Mouse (Mus musculus): Measurements from ENCODE around the gene Derl2. TPM values are rescaled to one million over a fixed set of nuclear protein-coding genes. Genes with fewer than 3 reads are reported as not detected.

The Derl2 gene
- polyA plus RNA-seq (2015; fragmentation: Nextera tagmentation; extraction: Ambion mirVana), result 89.6 and 99.1 TPM in 2 replicates

GRCm38 (mm10) chr11:71019201-71020068 is at the start of gene Derl2, which contains the start of gene Mis12:
TSS of gene Derl2 (minus strand) at chr11:71019841.
TSS of gene Mis12 (plus strand) at chr11:71019611.

DNA sequence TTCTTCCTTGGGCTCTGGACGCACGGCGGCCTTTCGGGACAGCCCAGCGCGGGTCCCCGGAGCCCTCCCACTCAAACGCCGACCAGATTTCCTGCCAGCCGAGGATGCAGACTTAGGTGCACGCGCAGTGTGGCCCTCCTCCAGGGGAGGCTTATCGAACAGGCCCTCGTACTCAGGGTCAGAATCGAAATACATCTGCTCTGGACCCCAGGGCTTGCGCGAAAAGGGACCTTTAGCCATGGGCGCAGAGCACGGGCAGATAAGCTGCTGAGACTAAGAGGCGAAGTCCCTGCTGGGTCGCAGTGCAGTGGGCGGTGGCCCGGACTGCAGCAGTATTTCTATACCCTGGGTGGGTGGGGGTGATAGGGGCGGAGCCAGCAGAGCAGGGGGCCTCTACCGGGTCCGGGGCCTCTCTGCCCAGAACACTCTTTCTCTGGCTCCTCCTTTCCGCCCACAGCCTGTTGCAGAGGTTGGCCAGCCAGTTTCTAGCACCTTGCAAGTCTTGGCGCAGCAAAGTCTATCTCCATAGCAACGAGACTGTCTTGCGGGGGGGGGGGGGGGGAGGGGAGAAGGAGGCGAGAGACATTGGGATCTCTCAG is 13.6 kb upstream of the Derl2 start, which contains the start of gene 6330403K07Rik:
Gene 6330403K07Rik (minus strand): TSS at position 351 of the 599 bp plus-strand sequence.

GRCm38 (mm10) chr11:71004316-71004773 is 15.3 kb downstream of the Derl2 start, which contains the start of gene Dhx33:
TSS of gene Dhx33 (minus strand) at chr11:71004437.

GRCm38 (mm10) chr11:70982557-70983228 is 36.9 kb downstream of the Derl2 start, which contains the start of gene C1qbp:
TSS of gene C1qbp (minus strand) at chr11:70983026.

GRCm38 (mm10) chr11:70969821-70970559 is 49.7 kb downstream of the Derl2 start, which contains the start of the genes Nup88 and Rpain:
TSS of gene Nup88 (minus strand) at chr11:70969973.
TSS of gene Rpain (plus strand) at chr11:70970213.

Other genes with a start within 250 kb of the Derl2 start
- 0.41 and 0.43 TPM in 2 replicates for gene Scimp, start 207.3 kb downstream of the Derl2 start, polyA plus RNA-seq (2015; fragmentation: Nextera tagmentation; extraction: Ambion mirVana)
- gene Rabep1, start 175.1 kb downstream of the Derl2 start, polyA plus RNA-seq (2015; fragmentation: Nextera tagmentation; extraction: Ambion mirVana), result 39.8 and 75.7 TPM in 2 replicates
- gene Nup88, start 49.9 kb downstream of the Derl2 start, polyA plus RNA-seq (2015; fragmentation: Nextera tagmentation; extraction: Ambion mirVana), result 58.8 and 75.3 TPM in 2 replicates
- gene Rpain, start 49.6 kb downstream of the Derl2 start, polyA plus RNA-seq (2015; fragmentation: Nextera tagmentation; extraction: Ambion mirVana), result 75.0 and 94.4 TPM in 2 replicates
- gene C1qbp, start 36.8 kb downstream of the Derl2 start, polyA plus RNA-seq (2015; fragmentation: Nextera tagmentation; extraction: Ambion mirVana), result 140 and 216 TPM in 2 replicates
- 5.4 and 8.7 TPM in 2 replicates for gene Dhx33, start 15.4 kb downstream of the Derl2 start, polyA plus RNA-seq (2015; fragmentation: Nextera tagmentation; extraction: Ambion mirVana)
- gene Mis12, start 230 bp downstream of the Derl2 start, polyA plus RNA-seq (2015; fragmentation: Nextera tagmentation; extraction: Ambion mirVana), result 13.4 and 19.6 TPM in 2 replicates
- gene 6330403K07Rik, start 13.7 kb upstream of the Derl2 start, polyA plus RNA-seq (2015; fragmentation: Nextera tagmentation; extraction: Ambion mirVana), result 57.9 and 149 TPM in 2 replicates
- gene Nlrp1a, start 124.9 kb upstream of the Derl2 start, polyA plus RNA-seq (2015; fragmentation: Nextera tagmentation; extraction: Ambion mirVana), result 0.04 and 0.05 TPM in 2 replicates
- 0.07 and 0.09 TPM in 2 replicates for gene Nlrp1b, start 210.9 kb upstream of the Derl2 start, polyA plus RNA-seq (2015; fragmentation: Nextera tagmentation; extraction: Ambion mirVana)